Mouse (Mus musculus): ENCODE data around the gene Zfp326.

The Zfp326 gene

GRCm38 (mm10) chr5:105867841-105868447 is 8.4 kb upstream of the Zfp326 start:
- no peak for DNase-seq

GRCm38 (mm10) chr5:105868593-105868992 is 7.8 kb upstream of the Zfp326 start:
- peak; percentile 89 for DNase-seq

DNA sequence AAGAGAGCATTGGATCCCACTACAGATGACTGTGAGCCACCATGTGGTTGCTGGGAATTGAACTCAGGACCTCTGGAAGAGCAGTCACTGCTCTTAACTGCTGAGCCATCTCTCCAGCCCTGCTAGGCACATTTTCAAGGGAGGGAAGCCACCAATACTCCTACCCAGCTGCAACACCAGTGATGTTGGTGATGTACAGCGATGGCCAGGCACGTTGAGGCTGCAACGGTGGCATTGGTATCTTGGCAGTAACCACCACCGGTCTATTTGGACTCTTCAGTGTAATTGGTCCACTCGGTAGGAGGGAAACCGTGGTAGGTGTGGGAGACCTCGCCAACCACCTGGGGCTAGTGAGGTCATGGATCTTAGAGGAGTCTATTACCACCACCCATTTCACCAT is 6.6 kb upstream of the Zfp326 start:
- DNase-seq: no peak

DNA sequence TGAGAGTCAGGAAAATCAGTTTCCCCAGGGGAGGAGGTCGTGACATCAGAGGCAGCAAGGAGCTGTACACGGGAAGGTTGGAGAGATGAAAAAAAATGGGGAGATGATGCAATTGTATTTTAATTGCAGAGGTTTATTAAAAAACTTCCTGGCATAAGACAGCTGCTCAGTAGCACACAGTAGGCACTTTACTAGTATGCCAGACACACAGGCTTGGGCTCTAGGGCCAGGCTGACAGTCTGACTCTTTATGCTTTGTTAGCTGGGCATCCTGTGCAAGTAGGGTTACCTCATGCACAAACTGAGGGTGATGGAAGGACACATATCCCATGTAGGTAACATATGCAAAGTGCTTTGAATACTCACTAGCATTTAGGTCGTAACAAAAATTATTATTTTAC is 5.2 kb upstream of the Zfp326 start:
- no peak for DNase-seq

DNA sequence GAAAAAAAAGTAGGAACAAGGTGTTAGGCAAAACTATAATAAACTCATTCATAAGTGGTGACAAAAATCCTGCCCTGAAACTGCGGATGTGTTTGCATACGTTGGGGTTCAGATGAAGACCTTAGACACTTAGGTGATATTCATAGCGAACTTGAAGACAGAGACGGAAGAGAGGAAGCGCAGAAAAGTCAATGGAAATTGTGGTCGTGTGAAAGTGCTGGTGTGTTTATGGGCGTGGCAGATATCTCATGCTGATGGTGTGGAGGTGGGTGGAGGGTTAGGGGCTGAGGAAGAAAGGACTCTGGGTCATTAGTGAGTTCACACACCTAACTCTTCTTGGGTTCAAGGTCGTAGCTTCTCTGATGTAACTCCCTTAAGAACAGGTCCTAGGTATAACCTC is 4.2 kb upstream of the Zfp326 start:
- no peak for DNase-seq

GRCm38 (mm10) chr5:105872916-105873315 is 3.4 kb upstream of the Zfp326 start:
- DNase-seq: no peak

- DNase-seq: no peak
Observed at GRCm38 (mm10) chr5:105873774-105874173, 2.6 kb upstream of the Zfp326 start.

DNA sequence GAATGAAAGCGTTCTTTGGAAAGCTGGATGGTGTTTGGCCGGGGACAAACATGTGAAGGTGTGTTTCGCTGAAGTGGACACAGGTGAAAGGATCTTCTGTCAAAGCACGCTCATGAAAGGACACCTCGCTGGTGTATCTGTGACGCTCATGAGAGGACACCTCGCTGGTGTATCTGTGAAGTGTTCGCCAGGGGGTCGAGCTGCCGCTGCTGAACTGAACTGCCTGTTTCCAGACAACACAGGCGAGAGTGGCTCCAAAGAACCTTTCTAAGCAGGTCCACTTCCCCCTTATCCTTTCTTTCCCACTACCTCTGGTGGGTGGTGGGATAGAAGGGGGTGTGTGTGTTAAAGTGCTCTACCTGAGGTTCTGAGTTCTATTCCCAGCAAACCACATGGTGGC is 1.9 kb upstream of the Zfp326 start:
- DNase-seq: no peak

DNA sequence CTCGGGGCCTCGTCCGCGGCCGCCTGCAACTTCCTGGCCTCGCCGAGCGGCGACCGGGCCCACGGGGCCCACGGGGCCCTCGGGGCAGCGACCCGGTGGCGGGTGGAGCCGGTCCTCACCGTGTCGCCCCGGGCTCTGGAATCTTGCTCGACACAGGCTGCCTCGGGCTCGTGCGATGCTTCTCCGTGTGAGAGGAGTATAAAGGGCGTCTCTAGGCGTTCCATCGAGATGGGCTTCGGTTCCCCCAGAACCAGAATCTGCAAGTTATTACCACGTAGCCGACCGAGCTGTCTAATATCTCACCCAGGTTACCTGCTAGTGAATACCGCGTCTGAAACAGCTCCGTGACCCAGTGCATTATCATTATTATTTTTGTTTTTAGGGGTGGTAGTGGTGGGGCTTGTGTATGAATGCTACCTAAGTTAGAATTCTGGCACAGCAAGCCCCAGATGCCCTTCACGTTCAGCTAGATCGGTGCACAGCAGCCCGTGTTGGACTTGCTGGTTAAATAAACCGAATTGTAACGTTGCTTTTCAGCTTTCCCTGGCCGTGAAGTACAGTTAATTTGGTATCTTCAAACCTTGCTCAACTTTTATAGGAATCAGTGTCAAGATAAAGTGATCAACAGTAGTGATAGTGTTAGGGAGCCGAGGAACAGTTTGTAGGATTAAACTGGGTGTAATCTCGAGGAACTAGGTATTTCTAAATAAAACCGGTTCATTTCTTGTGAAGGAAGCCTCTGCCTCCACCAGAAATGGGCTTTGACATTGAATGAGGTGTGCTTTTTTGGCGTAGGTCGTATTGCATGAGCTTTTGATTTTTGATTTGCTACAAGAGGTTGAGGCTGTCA is 785 bp downstream of the Zfp326 start:
- DNase-seq: no peak

GRCm38 (mm10) chr5:105887317-105887716 is 11.0 kb downstream of the Zfp326 start:
- no peak for DNase-seq

GRCm38 (mm10) chr5:105898161-105898560 is 21.8 kb downstream of the Zfp326 start:
- DNase-seq: no peak

- DNase-seq: no peak
Observed at GRCm38 (mm10) chr5:105909209-105909608, 32.8 kb downstream of the Zfp326 start.

DNA sequence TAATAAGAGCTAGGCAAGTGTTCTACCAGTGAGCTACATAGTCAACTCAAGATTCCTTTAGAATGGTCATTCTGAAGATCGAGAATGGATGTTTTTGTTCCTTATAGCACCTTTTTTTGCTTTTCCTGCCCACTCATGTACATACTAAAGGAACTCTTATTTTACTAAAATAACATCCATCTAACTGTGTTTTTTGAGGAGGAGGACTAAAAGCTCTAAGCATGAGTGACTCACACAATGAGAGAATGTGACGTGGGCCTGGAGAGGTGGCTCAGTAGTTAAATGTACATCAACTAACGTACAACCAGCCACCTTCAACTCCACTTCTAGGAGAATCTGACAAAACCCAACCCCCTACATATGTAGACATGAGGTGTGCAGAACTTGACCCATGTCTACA is 33.3 kb downstream of the Zfp326 start:
- no peak for DNase-seq

DNA sequence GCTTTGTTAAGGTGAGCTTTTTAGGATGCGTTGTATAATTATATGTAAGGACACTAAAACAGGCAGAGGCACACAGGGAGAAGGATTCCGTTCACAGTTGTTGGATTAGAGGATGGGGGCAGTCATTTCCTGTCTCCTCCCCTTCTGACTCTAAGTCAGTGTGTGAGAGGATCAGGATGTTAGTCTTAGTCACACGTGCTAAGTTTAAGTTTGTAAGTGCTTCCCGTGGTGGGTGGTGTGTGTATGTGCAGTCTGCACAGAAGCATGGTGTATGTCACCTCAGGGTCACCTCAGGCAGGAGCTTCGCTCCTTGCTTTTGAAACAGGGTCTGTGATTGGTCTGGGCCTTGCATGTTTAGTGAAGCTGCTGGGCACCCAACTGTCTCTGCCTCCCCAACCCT is 35.1 kb downstream of the Zfp326 start:
- DNase-seq: no peak

GRCm38 (mm10) chr5:105917398-105917797 is 41.0 kb downstream of the Zfp326 start:
- no peak for DNase-seq

DNA sequence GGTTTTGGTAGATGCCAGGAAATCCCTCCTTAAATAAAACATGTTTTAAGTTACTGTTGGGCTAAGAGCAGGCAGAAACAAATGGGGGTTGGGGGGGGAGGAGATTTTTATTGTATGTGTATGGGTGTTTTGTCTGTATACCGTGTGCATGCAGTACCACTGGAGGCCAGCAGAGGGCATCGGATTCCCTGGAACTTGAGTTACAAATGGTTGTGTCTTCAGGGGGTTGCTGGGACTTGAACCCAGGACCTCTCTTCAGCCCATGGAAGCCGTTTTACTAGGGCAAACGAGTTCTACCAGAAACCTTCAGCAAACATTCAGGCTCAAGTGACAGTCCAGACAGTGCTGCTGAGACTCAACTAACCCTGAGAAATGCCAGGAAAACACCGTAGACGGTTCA is 41.9 kb downstream of the Zfp326 start:
- peak; percentile 68 for DNase-seq

DNA sequence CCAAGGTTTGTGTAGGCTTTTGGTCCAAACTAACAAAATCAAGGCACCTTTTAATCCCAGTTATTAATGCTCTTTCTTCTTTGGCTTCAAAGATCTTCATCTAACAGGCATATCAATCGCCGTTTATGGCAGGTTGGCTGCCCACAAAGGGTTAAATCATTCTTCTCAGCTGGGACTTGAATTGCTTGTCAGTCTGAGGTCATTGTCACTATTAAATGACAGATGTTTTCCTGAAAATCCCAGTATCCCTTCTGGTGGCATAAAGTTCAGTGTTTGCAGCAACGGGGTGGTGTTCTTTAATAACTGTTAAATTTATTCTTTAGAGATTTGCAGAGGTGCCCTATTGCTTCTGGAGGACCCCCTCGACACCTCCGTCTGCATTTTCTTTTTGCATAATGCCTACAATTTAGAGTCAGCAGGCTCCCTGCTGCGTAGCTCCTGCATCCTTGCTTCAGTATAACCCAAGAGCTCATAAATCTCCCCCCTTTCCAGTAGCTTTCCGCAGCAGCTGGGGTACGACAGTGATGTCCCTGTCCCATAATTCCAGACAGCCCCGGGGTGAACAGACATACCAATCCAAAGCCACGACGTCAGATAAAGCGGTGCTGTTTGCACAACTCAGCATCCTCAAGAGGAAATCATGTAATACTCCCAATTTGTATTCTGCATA is 46.6 kb downstream of the Zfp326 start:
- DNase-seq: no peak

- DNase-seq: no peak
Observed at GRCm38 (mm10) chr5:105924347-105924746, 48.0 kb downstream of the Zfp326 start.

DNA sequence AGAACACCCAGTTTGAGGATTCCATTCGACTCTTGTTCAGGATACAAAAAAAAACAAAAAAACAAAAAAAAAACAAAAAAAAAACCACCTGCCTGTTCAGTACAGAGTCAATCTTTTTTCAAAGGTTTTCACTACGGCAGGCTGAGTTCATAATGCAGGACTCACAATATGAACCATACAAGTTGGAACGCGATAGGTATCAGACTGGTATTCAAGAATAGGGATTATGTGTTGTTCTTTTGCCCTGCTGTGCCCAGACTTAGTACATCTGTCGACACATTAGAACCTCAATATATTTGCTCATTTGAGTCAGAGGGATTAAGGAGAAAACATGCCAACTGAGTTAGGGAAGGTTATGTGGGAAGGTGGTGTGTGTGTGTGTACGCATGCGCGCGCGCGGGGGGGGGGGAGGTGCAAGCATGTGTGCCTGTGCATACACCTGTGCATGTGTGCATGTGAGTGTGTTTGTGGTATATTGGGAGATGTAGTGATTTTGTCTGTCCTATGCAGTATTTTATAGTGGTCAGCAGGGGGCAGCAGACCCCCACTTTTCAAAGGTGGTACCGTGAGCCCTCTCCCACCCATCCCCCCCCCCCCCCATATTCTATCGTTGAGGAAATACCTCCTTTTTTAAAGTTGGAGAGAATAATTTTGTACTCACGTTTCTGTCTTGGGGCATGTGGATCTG is 49.3 kb downstream of the Zfp326 start:
- peak; percentile 30 for DNase-seq

DNA sequence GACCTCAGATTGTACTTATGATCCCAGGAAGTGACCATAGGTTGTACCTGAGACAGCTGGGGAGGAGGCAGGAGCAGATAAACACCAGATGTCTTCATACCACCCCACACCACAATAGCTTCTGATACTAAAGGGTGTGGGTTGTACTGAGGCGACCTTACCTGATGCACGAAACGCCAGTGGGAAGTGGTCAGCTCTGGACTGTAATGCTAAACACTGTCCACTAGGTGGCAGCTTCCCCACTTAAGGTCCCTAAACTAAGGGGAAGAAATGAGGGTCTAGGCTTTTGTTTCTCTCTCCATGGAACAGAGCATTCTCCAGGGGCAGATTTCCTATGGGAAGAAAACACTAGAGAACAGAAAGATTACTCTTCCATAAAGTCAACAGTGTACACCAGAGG is 53.9 kb downstream of the Zfp326 start:
- peak; percentile 20 for DNase-seq

GRCm38 (mm10) chr5:105932392-105932791 is 56.0 kb downstream of the Zfp326 start:
- DNase-seq: no peak

GRCm38 (mm10) chr5:105941951-105942350 is 65.6 kb downstream of the Zfp326 start:
- DNase-seq: no peak
